Mouse (Mus musculus) monocyte, adult 59 days (primary cell): ENCODE results near the gene Il18rap. TPM values are rescaled to one million over a fixed set of nuclear protein-coding genes. Genes with fewer than 3 reads are reported as not detected.

ENCODE experiments used
- total RNA-seq, 2 experiments: library from RNA; stranded (reverse); gene quantifications; one replicate each; pipeline ENCODE4 v1.2.4; 2023

The Il18rap gene
- 1 to 10 TPM; 1.9 to 2.1 TPM for total RNA-seq

DNA sequence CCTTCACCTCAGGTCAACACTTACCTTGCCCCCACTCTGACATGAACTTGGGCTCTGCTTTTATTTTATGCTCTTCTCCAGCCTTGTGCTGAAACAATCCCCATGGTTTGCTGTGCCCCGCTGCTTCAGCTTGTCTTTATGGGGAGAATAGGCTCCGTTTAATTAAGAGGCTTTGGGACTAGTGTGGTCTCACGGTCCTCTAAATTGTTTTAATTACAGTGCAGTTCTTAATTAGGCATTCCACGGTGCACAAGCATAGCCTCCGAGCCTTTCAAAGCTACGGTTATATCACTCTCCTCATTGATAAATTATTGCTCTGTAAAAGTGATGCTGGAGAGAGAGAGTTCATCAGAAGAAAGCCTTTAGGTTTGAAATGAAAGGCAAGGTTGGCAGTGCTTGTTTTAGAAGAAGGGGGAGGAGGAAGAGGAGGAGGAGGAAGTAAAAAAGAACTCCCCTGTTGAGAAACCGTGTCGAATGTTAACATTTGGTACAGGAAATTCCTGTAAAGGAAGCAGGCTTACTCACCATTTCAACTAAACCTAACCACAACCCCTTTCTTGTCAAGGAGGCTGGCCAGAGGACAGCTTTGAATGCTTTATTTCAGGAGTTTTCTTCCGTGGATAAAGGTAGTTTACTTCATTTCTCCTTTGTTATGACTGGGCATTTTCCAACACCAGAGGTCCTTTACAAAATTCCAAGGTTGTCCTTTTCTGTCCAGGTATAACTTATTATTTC lies at the start of gene Il18rap:
TSS of gene Il18rap (plus strand) at position 512 of the 735 bp plus-strand sequence.

DNA sequence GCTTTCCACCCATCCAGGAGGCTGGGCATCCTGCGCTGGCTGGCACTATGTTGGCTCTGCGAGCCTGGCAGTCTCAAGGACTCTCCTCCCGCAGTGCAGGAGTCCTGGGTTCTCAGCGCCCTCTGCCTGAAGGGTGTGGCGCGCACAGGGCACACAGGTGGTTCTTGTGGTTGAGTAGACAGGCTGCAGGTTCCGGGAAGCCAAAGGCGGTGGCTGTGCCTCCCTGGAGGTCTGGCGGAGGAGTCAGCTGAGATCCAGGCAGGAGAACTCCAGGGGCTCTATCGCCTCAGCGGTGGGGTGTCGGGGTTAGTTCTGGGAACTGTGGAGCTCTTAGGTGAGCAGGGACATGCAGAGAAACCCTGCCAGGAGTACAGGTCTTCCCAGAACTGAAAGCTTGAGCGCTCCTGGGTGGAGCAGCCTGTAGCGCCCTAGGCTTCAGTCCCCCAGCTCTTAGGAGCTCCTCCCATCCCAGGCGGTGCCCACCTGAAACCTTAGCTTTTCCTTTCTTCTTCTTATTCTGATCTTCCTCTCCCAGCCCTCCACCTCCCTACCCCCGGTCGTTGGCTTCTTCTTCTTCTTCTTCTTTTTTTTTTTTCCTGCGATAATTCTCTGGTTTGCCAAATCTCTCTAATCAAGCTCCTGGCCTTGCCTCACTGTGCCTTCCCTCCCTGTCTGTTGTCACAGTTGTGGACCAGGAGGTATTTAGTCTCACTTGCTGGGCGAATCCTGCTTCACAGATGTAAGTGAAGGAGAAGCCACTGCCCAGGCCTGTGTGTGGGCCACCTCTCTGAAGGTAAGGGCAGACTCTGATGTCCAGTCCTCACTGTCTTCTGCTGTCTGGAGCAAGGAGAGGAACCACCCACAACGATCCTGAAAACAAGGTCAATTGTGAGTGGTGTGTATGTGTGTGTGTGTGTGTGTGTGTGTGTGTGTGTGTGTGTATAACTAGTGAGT lies 49.4 kb upstream of the Il18rap start, which contains the start of gene Il18r1:
TSS of gene Il18r1 (plus strand) at position 76 of the 954 bp plus-strand sequence.

DNA sequence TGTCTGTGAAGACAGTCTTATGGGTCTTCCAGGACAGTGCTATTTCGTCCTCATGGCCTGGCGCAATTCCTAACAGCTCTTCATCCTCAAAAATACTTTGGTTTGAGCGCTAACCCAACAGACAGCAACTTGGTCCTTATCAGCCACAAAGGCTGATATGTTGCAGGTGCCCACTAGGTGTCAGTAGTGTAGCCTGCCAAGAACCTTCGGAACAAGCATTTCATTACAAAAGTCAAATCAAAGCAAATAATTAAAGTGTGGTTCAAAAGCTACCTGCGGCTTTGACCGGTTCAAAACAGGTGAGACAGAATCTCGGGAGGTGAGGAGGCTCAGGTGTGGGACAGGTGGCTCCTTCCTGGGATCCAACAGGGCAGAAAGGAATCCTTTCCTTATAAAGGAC lies 64.6 kb downstream of the Il18rap start, which contains the start of gene Slc9a4:
TSS of gene Slc9a4 (plus strand) at position 298 of the 400 bp plus-strand sequence.

Other genes starting within 250 kb of the Il18rap start
- gene Il1rl2, start 190.8 kb upstream of the Il18rap start, total RNA-seq: 1 to 10 TPM; 2.0 to 3.2 TPM
- 1 to 10 TPM; 2.2 to 3.0 TPM for gene Il1rl1, start 85.8 kb upstream of the Il18rap start, total RNA-seq
- gene Il18r1, start 49.8 kb upstream of the Il18rap start, total RNA-seq: 1 to 10 TPM; 1.5 to 1.9 TPM
- under 1 TPM; 0.10 to 0.21 TPM for gene Slc9a4, start 64.7 kb downstream of the Il18rap start, total RNA-seq
- gene Slc9a2, start 165.2 kb downstream of the Il18rap start, total RNA-seq: not detected